Mouse (Mus musculus): ENCODE measurements around the gene Cwc25. TPM values are rescaled to one million over a fixed set of nuclear protein-coding genes. Genes with fewer than 3 reads are reported as not detected.

Cwc25 gene
- 10 to 100 TPM in 1 of 2 experiments, 1 to 10 TPM in 1; 8.9 to 10.6 TPM for total RNA-seq (2021)
- long read RNA-seq, experiment 1, transcript Cwc25-201 (10 exons, 3,105 nt) = major isoform, 18 of 18 reads
- long read RNA-seq, experiment 1, partial matches to known transcripts = 0 of 18 reads
- long read RNA-seq, experiment 1, other reads (novel, unspliced or antisense) = 0 of 18 reads
- long read RNA-seq, experiment 2, transcript Cwc25-201 (10 exons, 3,105 nt) = major isoform, 16 of 16 reads
- long read RNA-seq, experiment 2, partial matches to known transcripts = 0 of 16 reads
- long read RNA-seq, experiment 2, other reads (novel, unspliced or antisense) = 0 of 16 reads

DNA sequence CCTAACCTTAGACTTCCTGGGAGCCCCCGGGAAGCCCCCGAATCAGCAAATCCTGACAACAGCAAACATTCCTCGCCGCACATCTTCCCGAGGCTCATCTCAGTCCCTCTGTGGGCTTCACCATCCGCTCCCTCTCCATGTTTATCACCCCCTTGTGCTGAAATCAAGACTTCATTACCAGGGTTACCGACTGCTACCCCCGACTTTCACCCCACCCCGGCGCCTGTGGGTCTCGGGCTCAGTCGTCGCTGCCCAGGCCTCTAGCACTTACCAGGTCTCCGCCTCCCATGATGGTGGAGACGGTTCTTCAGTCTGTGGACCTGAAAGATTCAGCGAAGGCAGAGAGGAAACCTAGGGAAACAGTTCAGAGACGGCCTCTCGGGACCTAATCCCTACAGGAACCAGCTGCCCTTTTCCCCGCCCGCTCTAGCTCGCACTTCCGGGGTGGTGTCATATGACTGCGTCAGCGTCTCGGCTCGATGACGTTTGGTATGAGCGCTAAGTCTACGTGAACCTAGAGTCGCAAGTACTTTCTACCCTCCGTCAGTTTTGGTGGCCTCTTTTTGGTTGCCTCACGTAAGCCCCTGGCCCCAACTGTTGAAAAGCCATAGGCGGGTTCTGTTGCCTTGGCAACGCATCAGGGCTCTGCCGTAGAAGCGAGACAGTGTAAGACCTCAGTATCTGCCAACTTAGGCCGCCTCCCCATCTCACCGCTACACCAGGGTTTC, at the start of gene Cwc25:
Gene Cwc25, minus strand, starts transcription at position 403 of the 728 bp plus-strand sequence.
- intact Hi-C loops (cut with DNase I) = loop anchor here (2.0 kb wide), 1 partner anchor 16 kb away; the partner anchor contains the start of gene Rpl23
- DNase-seq = peak; percentile 90 to 97

DNA sequence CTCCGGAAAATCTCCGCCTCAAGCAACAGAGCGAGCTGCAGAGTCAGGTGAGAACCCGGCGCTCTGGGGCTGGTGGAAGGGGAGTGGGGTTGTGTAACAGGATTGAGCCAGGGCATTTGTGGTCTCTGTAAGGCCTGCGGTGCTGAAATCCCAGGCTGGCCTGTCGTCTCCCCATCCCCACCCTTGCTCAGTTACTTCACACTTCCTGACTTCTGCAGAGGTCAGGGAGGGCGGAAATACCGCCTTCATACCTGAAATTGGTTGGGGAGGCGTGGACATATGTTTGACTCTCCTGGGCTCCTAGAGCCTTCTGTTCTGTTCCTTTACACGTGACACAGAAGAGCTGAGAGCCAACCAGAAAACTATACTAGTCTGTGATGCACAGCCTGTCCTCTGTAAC, 49.4 kb upstream of the Cwc25 start:
- DNase-seq = no peak
- intact Hi-C loops (cut with DNase I) = no loop called here

DNA sequence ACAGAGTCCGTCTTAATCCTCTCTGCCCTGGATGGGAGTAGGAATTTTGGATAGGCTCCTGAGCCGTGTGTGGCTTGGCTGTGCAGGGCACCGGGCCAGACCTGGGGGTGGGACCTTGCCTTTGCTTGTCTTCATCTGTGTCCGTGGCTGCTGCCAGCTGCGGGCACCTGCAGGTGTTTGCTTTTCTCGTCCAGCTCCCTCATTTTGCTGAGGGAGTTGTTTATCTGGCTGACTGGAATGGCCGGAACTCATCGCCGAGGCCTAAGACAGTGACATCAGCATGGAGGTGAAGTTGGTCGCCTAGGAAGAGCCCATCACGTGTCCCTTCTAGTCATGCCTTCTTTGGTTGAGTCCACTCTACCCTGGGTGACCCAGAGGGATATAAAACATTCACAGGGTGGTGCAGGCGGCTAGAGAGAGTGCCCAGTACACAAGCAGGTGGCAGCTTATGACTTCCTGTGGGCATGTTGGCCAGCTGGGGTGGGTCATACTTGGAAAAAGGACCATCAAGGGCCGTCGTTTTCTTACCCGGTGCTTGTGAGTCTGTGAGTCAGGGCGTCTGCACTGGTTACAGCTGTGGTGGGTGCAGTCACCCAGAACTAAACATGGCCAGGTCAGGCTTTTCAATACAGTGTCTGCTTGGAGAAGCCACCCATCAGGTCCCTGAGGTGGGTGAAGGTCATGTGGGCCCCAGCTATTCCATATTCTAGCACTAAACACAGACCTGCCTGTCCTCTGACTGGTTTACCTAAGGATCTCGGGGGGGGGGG, 47.6 kb upstream of the Cwc25 start:
- intact Hi-C loops (cut with DNase I) = no loop called here

GRCm38 (mm10) chr11:97813085-97813484, 46.7 kb upstream of the Cwc25 start:
- no peak for DNase-seq
- intact Hi-C loops (cut with DNase I) = no loop called here

More for the DNA sequence above, 47.6 kb upstream of the Cwc25 start:
- DNase-seq = no peak

- intact Hi-C loops (cut with DNase I) = no loop called here
These were observed 46.1 kb upstream of the Cwc25 start for GRCm38 (mm10) chr11:97812491-97812921.

GRCm38 (mm10) chr11:97811569-97812362, 45.4 kb upstream of the Cwc25 start:
- intact Hi-C loops (cut with DNase I) = no loop called here
- no peak for DNase-seq

More at GRCm38 (mm10) chr11:97812491-97812921, 46.1 kb upstream of the Cwc25 start:
- DNase-seq = no peak

- intact Hi-C loops (cut with DNase I) = no loop called here
- no peak for DNase-seq
These were observed 44.6 kb upstream of the Cwc25 start for GRCm38 (mm10) chr11:97810970-97811369.

GRCm38 (mm10) chr11:97810356-97810755, 44.0 kb upstream of the Cwc25 start:
- intact Hi-C loops (cut with DNase I) = no loop called here
- DNase-seq = no peak

- intact Hi-C loops (cut with DNase I) = no loop called here
- DNase-seq = no peak
These were observed 43.1 kb upstream of the Cwc25 start for GRCm38 (mm10) chr11:97809235-97810121.

DNA sequence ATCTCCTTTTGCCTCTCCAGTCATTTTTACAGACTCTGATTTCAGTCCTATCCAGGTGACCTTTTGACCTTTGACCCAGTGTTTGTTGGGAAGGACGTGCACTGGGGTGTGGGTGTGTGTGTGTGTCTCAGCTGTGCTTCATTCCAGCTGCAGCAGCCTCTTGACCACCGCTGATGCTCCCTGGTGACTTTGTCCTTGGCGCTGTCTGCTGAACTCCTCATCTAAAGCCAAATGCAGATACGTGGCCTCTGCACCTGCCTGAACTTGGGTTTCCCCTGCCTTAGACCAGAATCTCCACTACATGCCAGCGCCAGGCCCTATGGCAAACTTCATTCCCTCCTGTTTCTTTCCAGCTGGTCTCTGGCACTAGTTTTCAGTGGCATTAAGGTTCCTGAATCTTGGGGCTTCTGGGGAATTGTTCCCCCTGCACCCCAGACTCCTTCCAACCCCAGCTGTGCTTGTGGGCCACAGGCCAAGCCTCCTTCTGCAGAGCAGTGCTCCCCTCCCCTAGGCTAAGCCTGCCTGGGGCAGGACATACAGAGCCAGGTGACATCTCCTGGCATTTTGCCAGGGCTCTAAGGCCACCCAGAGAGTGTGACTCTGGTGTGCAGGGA, 42.4 kb upstream of the Cwc25 start:
- DNase-seq = peak; percentile 36 to 59
- intact Hi-C loops (cut with DNase I) = no loop called here

- intact Hi-C loops (cut with DNase I) = no loop called here
- DNase-seq = peak; percentile 44 to 67
These were observed 41.7 kb upstream of the Cwc25 start for GRCm38 (mm10) chr11:97808093-97808492.

- peak; percentile 33 to 52 for DNase-seq
- intact Hi-C loops (cut with DNase I) = no loop called here
These were observed 41.3 kb upstream of the Cwc25 start for GRCm38 (mm10) chr11:97807626-97808025.

GRCm38 (mm10) chr11:97806613-97806964, 40.2 kb upstream of the Cwc25 start:
- intact Hi-C loops (cut with DNase I) = no loop called here
- DNase-seq = no peak

GRCm38 (mm10) chr11:97805662-97806612, 39.6 kb upstream of the Cwc25 start:
- peak; percentile 39 to 54 for DNase-seq
- intact Hi-C loops (cut with DNase I) = no loop called here

GRCm38 (mm10) chr11:97804841-97805661, 38.7 kb upstream of the Cwc25 start:
- intact Hi-C loops (cut with DNase I) = no loop called here
- peak; percentile 34 to 51 for DNase-seq

DNA sequence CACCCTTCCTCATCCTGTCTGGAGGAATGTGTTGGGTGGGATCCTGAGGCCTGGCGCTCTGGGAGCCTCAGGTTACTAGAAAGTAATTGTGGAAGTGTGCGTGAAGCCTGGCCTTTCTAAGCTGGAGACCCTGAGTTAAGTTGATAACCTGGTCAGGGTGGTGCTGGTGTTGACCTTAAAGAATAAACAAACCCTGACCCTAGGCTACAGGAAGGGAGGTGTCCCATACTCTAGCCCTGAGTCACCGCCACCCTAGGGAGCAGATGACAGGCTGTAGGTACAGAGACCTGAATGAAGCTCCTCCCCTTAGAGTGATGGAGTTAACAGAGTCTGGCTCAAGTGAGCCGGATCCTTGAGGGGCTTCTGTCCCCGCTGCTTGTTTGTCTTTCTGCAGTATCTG, 37.5 kb upstream of the Cwc25 start:
- no peak for DNase-seq
- intact Hi-C loops (cut with DNase I) = no loop called here

- intact Hi-C loops (cut with DNase I) = no loop called here
- peak in 1 of 2 experiments; percentile 28 for DNase-seq
These were observed 36.1 kb upstream of the Cwc25 start for GRCm38 (mm10) chr11:97802495-97802894.

Measured in heart, postnatal 14 days (tissue).